Mouse (Mus musculus) forebrain, embryonic 10.5 days (tissue): ENCODE results near the gene Serp1. TPM values are rescaled to one million over a fixed set of nuclear protein-coding genes. Genes with fewer than 3 reads are reported as not detected.

Experiments used
- DNase-seq: peaks from one replicate; pipeline ENCODE4 v3.0.0-alpha.2; 2017; ENCODE audit warnings: low spot score; ENCODE audit errors: extremely low spot score
- H3K27ac ChIP-seq: fragments of 300-500 bp; sonication (generic); 2 replicates; pipeline ENCODE4 v1.5.1; 2016; ENCODE audit warnings: mild to moderate bottlenecking
- H3K27me3 ChIP-seq: fragments of 300-500 bp; sonication (generic); 2 replicates; pipeline ENCODE4 v1.6.1; 2016; ENCODE audit warnings: mild to moderate bottlenecking; ENCODE audit not compliant: poor library complexity, severe bottlenecking
- H3K36me3 ChIP-seq: fragments of 300-500 bp; sonication (generic); replicated peaks from 2 replicates; pipeline ENCODE4 v1.6.1; 2016; ENCODE audit warnings: mild to moderate bottlenecking, moderate library complexity
- H3K4me1 ChIP-seq: fragments of 300-500 bp; sonication (generic); 2 replicates; pipeline ENCODE4 v1.6.1; 2016
- H3K4me3 ChIP-seq: fragments of 300-500 bp; sonication (generic); 2 replicates; pipeline ENCODE4 v1.5.1; 2016; ENCODE audit warnings: mild to moderate bottlenecking, moderate library complexity
- H3K9me3 ChIP-seq: fragments of 300-500 bp; sonication (generic); 2 replicates; pipeline ENCODE4 v1.6.1; 2016; ENCODE audit warnings: mild to moderate bottlenecking, moderate library complexity
- WGBS: fragments of 180-500 bp; shearing (Covaris S2); methylation state at CpG from one replicate; pipeline ENCODE4 v1.1.7; 2016; 5-methylcytosine and 5-hydroxymethylcytosine counted together
- polyA plus RNA-seq: library from polyadenylated mRNA; unstranded; fragments of >200 nt; fragmentation: Nextera tagmentation; extraction: Ambion mirVana; gene quantifications from 2 replicates; pipeline ENCODE4 v1.2.1, GENCODE M21; 2016

Serp1 gene
- polyA plus RNA-seq, 1 experiment from 2014 or later = 142 TPM

- H3K4me1 ChIP-seq = peaks cover 8% of the 10 kb centered on the region
- WGBS = 87% methylated on average over 3 of the region's 3 CpGs
Measured at GRCm38 (mm10) chr3:58519536-58519935, 6.2 kb downstream of the Serp1 start.

GRCm38 (mm10) chr3:58518962-58519361, 6.7 kb downstream of the Serp1 start:
- H3K4me1 ChIP-seq = peaks cover 3% of the 10 kb centered on the region
- 91% methylated on average over 2 of the region's 2 CpGs for whole genome bisulfite sequencing
- no peaks in the 10 kb centered on the region for H3K27me3 ChIP-seq
- no peak overlapping the region for H3K4me3 ChIP-seq
- H3K36me3 ChIP-seq = peaks cover 35% of the 10 kb centered on the region
- no peak for DNase-seq
- no peaks in the 10 kb centered on the region for H3K9me3 ChIP-seq
- H3K27ac ChIP-seq = no peak overlapping the region

More at GRCm38 (mm10) chr3:58519536-58519935, 6.2 kb downstream of the Serp1 start:
- H3K4me3 ChIP-seq = no peak overlapping the region
- no peak overlapping the region for H3K27ac ChIP-seq
- DNase-seq = no peak
- H3K36me3 ChIP-seq = peaks cover 35% of the 10 kb centered on the region
- no peaks in the 10 kb centered on the region for H3K27me3 ChIP-seq
- H3K9me3 ChIP-seq = no peaks in the 10 kb centered on the region

- Histone ChIP-seq H3K27me3 (no peaks in the 10 kb centered on the region), H3K4me3 (no peak overlapping the region), H3K27ac (no peak overlapping the region), H3K36me3 (peaks cover 24% of the 10 kb centered on the region), H3K9me3 (no peaks in the 10 kb centered on the region), H3K4me1 (no peaks in the 10 kb centered on the region)
- no peak for DNase-seq
- WGBS = 83% methylated on average over 5 of the region's 5 CpGs
Measured at GRCm38 (mm10) chr3:58517800-58518199, 7.9 kb downstream of the Serp1 start.

GRCm38 (mm10) chr3:58517258-58517657, 8.4 kb downstream of the Serp1 start:
- Histone ChIP-seq H3K9me3 (no peaks in the 10 kb centered on the region), H3K36me3 (peaks cover 18% of the 10 kb centered on the region), H3K27ac (no peak overlapping the region), H3K4me1 (no peaks in the 10 kb centered on the region), H3K4me3 (no peak overlapping the region), H3K27me3 (no peaks in the 10 kb centered on the region)
- 84% methylated on average over 5 of the region's 5 CpGs for WGBS
- DNase-seq = no peak

GRCm38 (mm10) chr3:58516602-58516976, 9.1 kb downstream of the Serp1 start:
- Histone ChIP-seq H3K27me3 (no peaks in the 10 kb centered on the region), H3K4me3 (no peak overlapping the region), H3K27ac (no peak overlapping the region), H3K36me3 (peaks cover 11% of the 10 kb centered on the region), H3K9me3 (no peaks in the 10 kb centered on the region), H3K4me1 (no peaks in the 10 kb centered on the region)
- no peak for DNase-seq
- WGBS = 90% methylated on average over 7 of the region's 7 CpGs

- DNase-seq = no peak
- Histone ChIP-seq H3K27me3 (no peaks in the 10 kb centered on the region), H3K4me1 (no peaks in the 10 kb centered on the region), H3K4me3 (no peak overlapping the region), H3K27ac (no peak overlapping the region), H3K36me3 (peaks cover 6% of the 10 kb centered on the region), H3K9me3 (no peaks in the 10 kb centered on the region)
- 91% methylated on average over 1 of the region's 1 CpGs for WGBS
Measured at GRCm38 (mm10) chr3:58515947-58516601, 9.6 kb downstream of the Serp1 start.

- H3K27me3 ChIP-seq = no peaks in the 10 kb centered on the region
- no peak for DNase-seq
- H3K36me3 ChIP-seq = no peaks in the 10 kb centered on the region
- H3K27ac ChIP-seq = no peak overlapping the region
- no peaks in the 10 kb centered on the region for H3K9me3 ChIP-seq
- H3K4me3 ChIP-seq = no peak overlapping the region
- no peaks in the 10 kb centered on the region for H3K4me1 ChIP-seq
- 84% methylated on average over 4 of the region's 4 CpGs for WGBS
Measured at GRCm38 (mm10) chr3:58513483-58513882, 12.2 kb downstream of the Serp1 start.

- DNase-seq = no peak
- H3K4me3 ChIP-seq = no peak overlapping the region
- no peaks in the 10 kb centered on the region for H3K9me3 ChIP-seq
- H3K4me1 ChIP-seq = no peaks in the 10 kb centered on the region
- H3K36me3 ChIP-seq = no peaks in the 10 kb centered on the region
- H3K27ac ChIP-seq = no peak overlapping the region
- 84% methylated on average over 3 of the region's 3 CpGs for WGBS
- H3K27me3 ChIP-seq = no peaks in the 10 kb centered on the region
Measured at GRCm38 (mm10) chr3:58512740-58513139, 13.0 kb downstream of the Serp1 start.

GRCm38 (mm10) chr3:58511581-58511980, 14.1 kb downstream of the Serp1 start:
- no peak overlapping the region for H3K4me3 ChIP-seq
- H3K9me3 ChIP-seq = no peaks in the 10 kb centered on the region
- no peaks in the 10 kb centered on the region for H3K36me3 ChIP-seq
- no peak for DNase-seq
- H3K27ac ChIP-seq = no peak overlapping the region
- H3K4me1 ChIP-seq = no peaks in the 10 kb centered on the region
- no peaks in the 10 kb centered on the region for H3K27me3 ChIP-seq

GRCm38 (mm10) chr3:58508020-58508750, 17.5 kb downstream of the Serp1 start:
- no peak overlapping the region for H3K4me3 ChIP-seq
- no peaks in the 10 kb centered on the region for H3K9me3 ChIP-seq
- H3K4me1 ChIP-seq = no peaks in the 10 kb centered on the region
- WGBS = 89% methylated on average over 7 of the region's 7 CpGs
- H3K27me3 ChIP-seq = no peaks in the 10 kb centered on the region
- no peak overlapping the region for H3K27ac ChIP-seq
- H3K36me3 ChIP-seq = no peaks in the 10 kb centered on the region
- no peak for DNase-seq

GRCm38 (mm10) chr3:58504676-58505075, 21.0 kb downstream of the Serp1 start:
- no peaks in the 10 kb centered on the region for H3K27me3 ChIP-seq
- no peaks in the 10 kb centered on the region for H3K9me3 ChIP-seq
- no peak overlapping the region for H3K4me3 ChIP-seq
- DNase-seq = no peak
- H3K27ac ChIP-seq = no peak overlapping the region
- no peaks in the 10 kb centered on the region for H3K4me1 ChIP-seq
- H3K36me3 ChIP-seq = no peaks in the 10 kb centered on the region

- WGBS = 65% methylated on average over 3 of the region's 3 CpGs
- no peak overlapping the region for H3K27ac ChIP-seq
- H3K4me1 ChIP-seq = no peaks in the 10 kb centered on the region
- no peaks in the 10 kb centered on the region for H3K36me3 ChIP-seq
- H3K9me3 ChIP-seq = no peaks in the 10 kb centered on the region
- no peak for DNase-seq
- no peaks in the 10 kb centered on the region for H3K27me3 ChIP-seq
- H3K4me3 ChIP-seq = no peak overlapping the region
Measured at GRCm38 (mm10) chr3:58503720-58504333, 21.9 kb downstream of the Serp1 start.

GRCm38 (mm10) chr3:58501961-58502360, 23.7 kb downstream of the Serp1 start:
- no peaks in the 10 kb centered on the region for H3K36me3 ChIP-seq
- DNase-seq = no peak
- H3K27ac ChIP-seq = no peak overlapping the region
- no peaks in the 10 kb centered on the region for H3K27me3 ChIP-seq
- no peak overlapping the region for H3K4me3 ChIP-seq
- 75% methylated on average over 2 of the region's 2 CpGs for WGBS
- H3K9me3 ChIP-seq = no peaks in the 10 kb centered on the region
- no peaks in the 10 kb centered on the region for H3K4me1 ChIP-seq
